Mouse (Mus musculus): ENCODE measurements around the gene Aff1. TPM values are rescaled to one million over a fixed set of nuclear protein-coding genes. Genes with fewer than 3 reads are reported as not detected.

The Aff1 gene
- polyA plus RNA-seq, 1 experiment: 50.1 TPM

DNA sequence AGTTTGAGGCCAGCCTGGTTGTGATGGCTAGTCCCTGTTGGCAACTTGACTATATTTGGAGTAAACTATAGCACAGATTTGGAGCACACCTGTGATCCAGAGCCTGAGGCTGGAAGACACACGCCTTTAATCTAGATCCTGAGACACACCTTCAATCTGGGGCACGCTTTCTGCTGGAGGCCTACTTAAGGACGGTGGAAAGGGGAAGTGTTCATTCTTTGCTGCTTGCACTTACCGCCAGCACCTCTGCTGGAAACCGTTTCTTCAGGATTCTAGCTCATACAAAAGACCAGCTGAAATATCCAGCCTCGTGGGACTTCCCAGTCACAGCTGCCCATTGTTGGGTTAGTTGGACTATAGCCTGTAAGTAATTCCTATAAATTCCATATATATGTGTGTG lies 10.4 kb downstream of the Aff1 start:
- TF ChIP-seq CTCF (IDR thresholded peaks at IDR 0.05; ENCODE audit: borderline replicate concordance, insufficient read depth, low read length) (no peak), POLR2A (IDR thresholded peaks at IDR 0.05; ENCODE audit: low read depth, low read length) (no peak)
- H3K4me3 ChIP-seq (ENCODE audit: insufficient read depth, low read length): no peak overlapping the region
- no peak overlapping the region for H3K27ac ChIP-seq (ENCODE audit: insufficient read depth, low read length)
- H3K4me1 ChIP-seq (ENCODE audit: control insufficient read depth, insufficient read depth, low read length): peaks cover 6% of the 10 kb centered on the region

DNA sequence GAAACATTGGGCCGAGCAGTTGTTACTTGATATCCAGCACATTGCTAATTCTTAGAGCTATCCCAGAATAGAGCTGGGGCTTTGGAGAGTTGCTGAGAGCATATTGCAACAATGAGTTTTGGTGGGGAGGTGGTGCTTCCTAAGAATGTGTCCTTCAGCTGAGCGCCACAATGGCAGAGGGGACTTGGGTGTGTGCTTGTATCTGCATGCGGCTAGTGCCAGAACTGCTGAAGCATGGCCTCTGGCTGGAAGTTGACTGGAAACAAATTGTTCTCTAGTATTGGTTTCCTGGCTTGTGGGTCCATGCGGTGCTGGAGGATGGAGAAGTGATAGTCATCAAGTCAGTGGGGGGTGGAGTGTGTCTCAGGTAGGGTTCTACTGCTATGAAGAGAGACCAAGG lies 13.2 kb downstream of the Aff1 start:
- Histone ChIP-seq H3K27ac (ENCODE audit: insufficient read depth, low read length) (no peak overlapping the region), H3K4me3 (ENCODE audit: insufficient read depth, low read length) (no peak overlapping the region), H3K4me1 (ENCODE audit: control insufficient read depth, insufficient read depth, low read length) (no peaks in the 10 kb centered on the region)
- TF ChIP-seq POLR2A (IDR thresholded peaks at IDR 0.05; ENCODE audit: low read depth, low read length) (no peak), CTCF (IDR thresholded peaks at IDR 0.05; ENCODE audit: borderline replicate concordance, insufficient read depth, low read length) (no peak)

DNA sequence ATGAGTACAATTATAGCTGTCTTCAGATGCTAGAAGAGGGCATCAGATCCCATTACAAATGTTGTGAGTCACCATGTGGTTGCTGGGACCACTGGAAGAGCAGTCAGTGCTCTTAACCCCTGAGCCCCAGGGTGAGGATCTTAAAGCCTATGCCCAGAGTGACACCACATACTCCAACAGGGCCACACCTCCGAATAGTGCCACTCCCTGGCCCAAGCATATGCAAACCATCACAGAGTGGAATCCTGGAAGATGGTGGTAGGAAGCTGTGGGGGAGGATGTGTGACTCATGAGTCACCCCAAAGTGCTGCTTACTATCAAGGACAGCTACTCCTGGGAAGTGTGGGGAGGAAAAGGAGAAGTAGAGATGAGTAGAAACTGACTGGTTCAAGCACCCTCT lies 13.7 kb downstream of the Aff1 start:
- no peak overlapping the region for H3K4me3 ChIP-seq (ENCODE audit: insufficient read depth, low read length)
- TF ChIP-seq POLR2A (IDR thresholded peaks at IDR 0.05; ENCODE audit: low read depth, low read length): no peak
- no peaks in the 10 kb centered on the region for H3K4me1 ChIP-seq (ENCODE audit: control insufficient read depth, insufficient read depth, low read length)
- no peak overlapping the region for H3K27ac ChIP-seq (ENCODE audit: insufficient read depth, low read length)

DNA sequence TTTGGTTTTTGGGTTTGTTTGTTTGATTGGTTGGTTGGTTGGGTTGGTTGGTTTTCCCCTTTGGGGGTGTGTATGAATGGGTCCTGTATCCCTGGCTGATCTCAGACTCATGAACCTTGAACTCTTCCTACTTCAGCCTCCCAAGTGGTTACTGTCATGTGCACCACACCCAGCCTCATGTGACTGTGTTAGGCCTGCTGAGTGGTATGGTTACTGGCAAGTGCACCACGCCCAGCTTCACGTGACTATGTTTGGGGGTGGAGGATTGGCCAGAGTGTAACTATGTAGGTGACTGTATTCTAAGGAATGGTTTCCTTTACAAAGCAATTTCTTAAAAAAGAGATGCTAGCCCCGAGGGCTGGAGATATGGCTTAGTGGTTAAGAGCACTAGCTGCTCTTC lies 16.9 kb downstream of the Aff1 start:
- Histone ChIP-seq H3K27ac (ENCODE audit: insufficient read depth, low read length) (no peak overlapping the region), H3K4me1 (ENCODE audit: control insufficient read depth, insufficient read depth, low read length) (no peaks in the 10 kb centered on the region), H3K4me3 (ENCODE audit: insufficient read depth, low read length) (no peak overlapping the region)
- TF ChIP-seq POLR2A (IDR thresholded peaks at IDR 0.05; ENCODE audit: low read depth, low read length): no peak
- no peak for TF ChIP-seq CTCF (IDR thresholded peaks at IDR 0.05; ENCODE audit: borderline replicate concordance, insufficient read depth, low read length)

- Histone ChIP-seq H3K4me3 (ENCODE audit: insufficient read depth, low read length) (no peak overlapping the region), H3K4me1 (ENCODE audit: control insufficient read depth, insufficient read depth, low read length) (peaks cover 3% of the 10 kb centered on the region; the same call in 1 of the 2 replicates), H3K27ac (ENCODE audit: insufficient read depth, low read length) (no peak overlapping the region)
- TF ChIP-seq POLR2A (IDR thresholded peaks at IDR 0.05; ENCODE audit: low read depth, low read length) (no peak), CTCF (IDR thresholded peaks at IDR 0.05; ENCODE audit: borderline replicate concordance, insufficient read depth, low read length) (no peak)
Observed at GRCm38 (mm10) chr5:103711886-103712285, 19.7 kb downstream of the Aff1 start.

DNA sequence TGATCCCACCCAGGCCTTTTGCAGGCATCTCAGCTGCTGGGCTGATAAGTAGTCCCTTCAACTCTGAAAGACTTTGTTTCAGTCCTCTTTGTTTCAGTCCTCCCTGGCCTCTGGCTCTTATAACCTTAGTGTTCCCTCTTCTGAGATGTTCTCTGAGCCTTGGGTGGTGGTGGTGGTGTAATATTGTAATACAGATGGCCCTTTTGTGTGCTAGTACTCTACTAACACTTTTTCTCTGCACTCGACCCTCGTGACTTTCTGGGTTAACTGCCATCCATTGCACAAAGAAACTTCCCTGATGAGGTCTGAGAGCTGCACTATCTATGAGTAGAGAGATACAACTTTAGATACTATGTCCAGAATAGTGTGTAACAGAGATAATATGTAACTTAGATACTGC lies 21.2 kb downstream of the Aff1 start:
- TF ChIP-seq POLR2A (IDR thresholded peaks at IDR 0.05; ENCODE audit: low read depth, low read length) (no peak), CTCF (IDR thresholded peaks at IDR 0.05; ENCODE audit: borderline replicate concordance, insufficient read depth, low read length) (no peak)
- peaks cover 5% of the 10 kb centered on the region for H3K4me1 ChIP-seq (ENCODE audit: control insufficient read depth, insufficient read depth, low read length)
- H3K27ac ChIP-seq (ENCODE audit: insufficient read depth, low read length): no peak overlapping the region
- H3K4me3 ChIP-seq (ENCODE audit: insufficient read depth, low read length): no peak overlapping the region

- TF ChIP-seq CTCF (IDR thresholded peaks at IDR 0.05; ENCODE audit: borderline replicate concordance, insufficient read depth, low read length) (no peak), POLR2A (IDR thresholded peaks at IDR 0.05; ENCODE audit: low read depth, low read length) (no peak)
Observed at GRCm38 (mm10) chr5:103714943-103715342, 22.8 kb downstream of the Aff1 start.

DNA sequence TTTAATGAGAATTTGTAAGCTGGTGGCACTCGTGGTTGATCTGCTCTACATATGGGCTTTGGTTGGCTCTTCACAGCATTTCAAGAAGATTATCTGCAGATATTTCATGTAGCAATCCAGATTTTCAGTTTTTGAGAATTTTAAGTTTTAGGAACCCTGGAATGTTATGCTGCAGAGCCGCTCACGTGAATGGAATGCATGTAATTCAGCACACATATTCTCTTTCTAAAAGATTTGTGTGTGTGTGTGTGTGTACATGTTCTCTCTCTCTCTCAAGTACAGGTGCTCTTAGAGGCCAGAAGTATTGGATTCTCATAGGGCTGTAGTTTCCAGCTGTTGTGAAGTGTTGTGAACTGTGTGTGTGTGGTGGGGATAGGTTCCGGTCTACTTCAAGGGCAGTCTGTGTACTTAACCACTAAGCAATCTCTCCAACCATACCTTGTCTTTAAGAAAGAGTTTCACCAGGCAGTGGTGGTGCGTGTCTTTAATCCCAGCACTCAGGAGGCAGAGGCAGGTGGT lies 24.7 kb downstream of the Aff1 start:
- Histone ChIP-seq H3K4me1 (ENCODE audit: control insufficient read depth, insufficient read depth, low read length) (peaks cover 5% of the 10 kb centered on the region), H3K4me3 (ENCODE audit: insufficient read depth, low read length) (no peak overlapping the region), H3K27ac (ENCODE audit: insufficient read depth, low read length) (peak overlapping the region; percentile 97)
- no peak for TF ChIP-seq POLR2A (IDR thresholded peaks at IDR 0.05; ENCODE audit: low read depth, low read length)
- no peak for TF ChIP-seq CTCF (IDR thresholded peaks at IDR 0.05; ENCODE audit: borderline replicate concordance, insufficient read depth, low read length)

More at GRCm38 (mm10) chr5:103714943-103715342, 22.8 kb downstream of the Aff1 start:
- no peak overlapping the region for H3K4me3 ChIP-seq (ENCODE audit: insufficient read depth, low read length)
- peaks cover 5% of the 10 kb centered on the region for H3K4me1 ChIP-seq (ENCODE audit: control insufficient read depth, insufficient read depth, low read length)
- H3K27ac ChIP-seq (ENCODE audit: insufficient read depth, low read length): no peak overlapping the region

- Histone ChIP-seq H3K4me1 (ENCODE audit: control insufficient read depth, insufficient read depth, low read length) (peaks cover 12% of the 10 kb centered on the region), H3K4me3 (ENCODE audit: insufficient read depth, low read length) (no peak overlapping the region), H3K27ac (ENCODE audit: insufficient read depth, low read length) (no peak overlapping the region)
- TF ChIP-seq POLR2A (IDR thresholded peaks at IDR 0.05; ENCODE audit: low read depth, low read length) (no peak), CTCF (IDR thresholded peaks at IDR 0.05; ENCODE audit: borderline replicate concordance, insufficient read depth, low read length) (no peak)
Observed at GRCm38 (mm10) chr5:103719131-103719530, 27.0 kb downstream of the Aff1 start.

DNA sequence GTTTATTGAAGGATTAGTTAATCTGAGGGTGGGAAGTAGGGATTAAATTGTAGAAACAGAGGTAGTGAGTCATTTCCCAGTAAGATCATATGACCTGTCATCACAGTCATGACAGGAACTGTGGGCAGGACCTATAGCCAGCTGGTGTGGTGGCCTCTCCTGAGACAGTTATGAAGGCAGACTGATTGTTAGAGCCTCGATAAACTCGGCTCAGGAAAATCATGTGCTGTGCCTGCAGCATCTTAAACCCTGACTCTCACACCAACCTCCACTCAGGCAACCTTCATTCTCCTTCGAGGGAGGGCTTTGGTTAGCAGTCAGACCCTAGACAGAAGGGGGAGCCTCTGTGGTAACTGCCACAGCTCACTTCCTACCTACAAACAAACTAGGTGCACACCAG lies 27.7 kb downstream of the Aff1 start:
- Histone ChIP-seq H3K4me3 (ENCODE audit: insufficient read depth, low read length) (no peak overlapping the region), H3K4me1 (ENCODE audit: control insufficient read depth, insufficient read depth, low read length) (peaks cover 17% of the 10 kb centered on the region), H3K27ac (ENCODE audit: insufficient read depth, low read length) (no peak overlapping the region)
- no peak for TF ChIP-seq CTCF (IDR thresholded peaks at IDR 0.05; ENCODE audit: borderline replicate concordance, insufficient read depth, low read length)
- no peak for TF ChIP-seq POLR2A (IDR thresholded peaks at IDR 0.05; ENCODE audit: low read depth, low read length)

DNA sequence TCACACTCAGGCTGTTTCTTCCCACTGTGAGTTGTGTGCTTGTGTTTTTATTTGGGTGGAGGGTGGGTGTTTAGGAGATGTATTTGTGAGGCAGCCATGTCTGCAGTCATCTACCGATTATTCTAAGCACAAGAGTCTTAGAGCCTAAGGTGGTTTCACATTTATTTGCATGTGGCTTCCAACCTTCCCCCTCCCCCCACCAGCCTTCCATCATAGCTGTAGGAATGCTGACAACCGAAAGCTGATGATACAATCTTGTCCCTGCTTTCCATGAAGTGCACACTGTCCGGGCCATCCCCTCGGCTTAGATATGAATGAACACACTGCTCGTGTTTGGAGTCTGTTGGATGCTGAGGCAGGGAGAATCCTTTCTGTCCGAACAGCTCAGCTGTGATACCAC lies 28.8 kb downstream of the Aff1 start:
- Histone ChIP-seq H3K4me1 (ENCODE audit: control insufficient read depth, insufficient read depth, low read length) (peaks cover 17% of the 10 kb centered on the region), H3K4me3 (ENCODE audit: insufficient read depth, low read length) (no peak overlapping the region), H3K27ac (ENCODE audit: insufficient read depth, low read length) (no peak overlapping the region)
- TF ChIP-seq POLR2A (IDR thresholded peaks at IDR 0.05; ENCODE audit: low read depth, low read length) (no peak), CTCF (IDR thresholded peaks at IDR 0.05; ENCODE audit: borderline replicate concordance, insufficient read depth, low read length) (no peak)

Data from embryonic fibroblast, embryonic 13.5 days (primary cell).